19 mouse cellular contexts compared by ENCODE assay signal in genomic region chr2:9885217-9885770, GRCm38 (mm10). TPM values are rescaled to one million over a fixed set of nuclear protein-coding genes. Genes with fewer than 3 reads are reported as not detected.
DNase-seq lines count a peak whose midpoint lies in the region; ATAC-seq and TF ChIP-seq lines count a peak whose summit lies in the region.
"Had no signal": no experiment of that assay in that cellular context is flagged by ENCODE, and none has a peak within 500 bp of the region (broad histone marks: within the 10 kb centered on the region; RNA-seq: fewer than 3 reads in every experiment).

No protein-coding gene starts in this region.

- H3K4me1 ChIP-seq in kidney, adult 2 months (ENCODE audit: control insufficient read depth, insufficient read depth, low read length) = no peaks in the 10 kb centered on the region
- peaks cover 3% of the 10 kb centered on the region; the same call in 1 of the 2 replicates for H3K4me1 ChIP-seq in hindbrain, embryonic 14.5 days (replicated peaks; ENCODE audit: control insufficient read depth, insufficient read depth, low read length)
- peaks cover 8% of the 10 kb centered on the region; the same call in 1 of the 2 replicates for H3K4me1 ChIP-seq in midbrain, embryonic 14.5 days (ENCODE audit: control insufficient read depth, insufficient read depth, low read length)
- no peaks in the 10 kb centered on the region for H3K4me1 ChIP-seq in intestine, postnatal 0 days (replicated peaks; ENCODE audit: control insufficient read depth, insufficient read depth, low read length)

- TF ChIP-seq CTCF in kidney, adult 2 months (conservative IDR thresholded peaks at IDR 0.05; ENCODE audit: insufficient read depth, insufficient read length, low read depth, low read length) = no peak
- no peak for TF ChIP-seq CTCF in intestine, postnatal 0 days (IDR thresholded peaks at IDR 0.05; ENCODE audit: low read depth)

- H3K27me3 ChIP-seq in kidney, adult 2 months (replicated peaks; ENCODE audit: control insufficient read depth, insufficient read depth, low read length) = peaks cover 1% of the 10 kb centered on the region
- peaks cover 93% of the 10 kb centered on the region for H3K27me3 ChIP-seq in hindbrain, embryonic 14.5 days (ENCODE audit: control insufficient read depth, insufficient read depth, low read length)
- peaks cover 77% of the 10 kb centered on the region for H3K27me3 ChIP-seq in midbrain, embryonic 14.5 days (ENCODE audit: control insufficient read depth, insufficient read depth, low read length)
- peaks cover 97% of the 10 kb centered on the region for H3K27me3 ChIP-seq in intestine, postnatal 0 days (replicated peaks; ENCODE audit: control insufficient read depth, insufficient read depth, low read length)

- H3K9me3 ChIP-seq in hindbrain, embryonic 14.5 days (ENCODE audit: control insufficient read depth, low read length) = no peaks in the 10 kb centered on the region
- no peaks in the 10 kb centered on the region for H3K9me3 ChIP-seq in midbrain, embryonic 14.5 days (ENCODE audit: control insufficient read depth, low read length)
- no peaks in the 10 kb centered on the region for H3K9me3 ChIP-seq in intestine, postnatal 0 days (ENCODE audit: control insufficient read depth)

- H3K4me2 ChIP-seq in hindbrain, embryonic 14.5 days (replicated peaks) = peak overlapping the region; percentile 53
- peak overlapping the region; percentile 65 for H3K4me2 ChIP-seq in midbrain, embryonic 14.5 days (ENCODE audit: low read length)
- no peak overlapping the region for H3K4me2 ChIP-seq in intestine, postnatal 0 days (replicated peaks; ENCODE audit: low read depth)
- H3K4me2 ChIP-seq: lung, embryonic 14.5 days had no signal

- H3K27ac ChIP-seq in kidney, adult 2 months (ENCODE audit: insufficient read depth, low read depth, low read length) = peak overlapping the region; percentile 49
- H3K27ac ChIP-seq in hindbrain, embryonic 14.5 days = peak overlapping the region; percentile 78
- peak overlapping the region; percentile 89 for H3K27ac ChIP-seq in midbrain, embryonic 14.5 days (replicated peaks; ENCODE audit: low read depth, low read length)
- no peak overlapping the region for H3K27ac ChIP-seq in intestine, postnatal 0 days (ENCODE audit: low read depth, low read length)

- TF ChIP-seq POLR2A in kidney, adult 2 months (IDR thresholded peaks at IDR 0.05; ENCODE audit: low read depth, low read length) = no peak

- H3K9ac ChIP-seq in hindbrain, embryonic 14.5 days = peak overlapping the region; percentile 51
- H3K9ac ChIP-seq in midbrain, embryonic 14.5 days (replicated peaks; ENCODE audit: low read length) = peak overlapping the region; percentile 69
- H3K9ac ChIP-seq in intestine, postnatal 0 days (ENCODE audit: low read depth, low read length) = no peak overlapping the region
- H3K9ac ChIP-seq: heart, embryonic 12.5 days; lung, embryonic 14.5 days had no signal

- peak overlapping the region; percentile 18 for H3K4me3 ChIP-seq in kidney, adult 2 months (ENCODE audit: insufficient read depth, low read depth, low read length)
- H3K4me3 ChIP-seq in hindbrain, embryonic 14.5 days (replicated peaks; ENCODE audit: low read length) = peak overlapping the region; percentile 29
- peak overlapping the region; percentile 45 for H3K4me3 ChIP-seq in midbrain, embryonic 14.5 days (replicated peaks; ENCODE audit: low read depth, low read length)
- H3K4me3 ChIP-seq in intestine, postnatal 0 days (ENCODE audit: low read depth, low read length) = no peak overlapping the region

- WGBS in kidney, adult 2 months = 14% methylated on average over 14 of the region's 14 CpGs
- WGBS in hindbrain, embryonic 14.5 days = 4% methylated on average over 14 of the region's 14 CpGs
- WGBS in midbrain, embryonic 14.5 days = 3% methylated on average over 14 of the region's 14 CpGs
- 5% methylated on average over 14 of the region's 14 CpGs for WGBS in intestine, postnatal 0 days

- no peaks in the 10 kb centered on the region for H3K36me3 ChIP-seq in kidney, adult 2 months (ENCODE audit: control insufficient read depth, insufficient read depth, low read length)
- no peaks in the 10 kb centered on the region for H3K36me3 ChIP-seq in hindbrain, embryonic 14.5 days (replicated peaks; ENCODE audit: control insufficient read depth, insufficient read depth)
- H3K36me3 ChIP-seq in midbrain, embryonic 14.5 days (ENCODE audit: control insufficient read depth, insufficient read depth, low read length) = no peaks in the 10 kb centered on the region
- H3K36me3 ChIP-seq in intestine, postnatal 0 days (ENCODE audit: control insufficient read depth, insufficient read depth) = no peaks in the 10 kb centered on the region
- H3K36me3 ChIP-seq: heart, embryonic 12.5 days had no signal

- no peak for ATAC-seq in hindbrain, embryonic 14.5 days (ENCODE audit: low FRiP score)
- no peak for ATAC-seq in midbrain, embryonic 14.5 days (ENCODE audit: low FRiP score, low TSS enrichment)
- ATAC-seq in erythroblast, adult 5-6 weeks (replicated peaks; ENCODE audit: low FRiP score, poor library complexity, severe bottlenecking) = no peak
- ATAC-seq in intestine, postnatal 0 days = no peak
- ATAC-seq: CD4-positive, CD25-positive, alpha-beta regulatory T cell, adult 4 months had no signal

- no peak for DNase-seq in kidney, adult 2 months
- DNase-seq in kidney, adult 11 months = no peak
- peak; percentile 29 for DNase-seq in embryo, embryonic 9.5 days (ENCODE audit: extremely low spot score)
- DNase-seq in hindbrain, embryonic 14.5 days (ENCODE audit: low spot score) = no peak
- DNase-seq in midbrain, embryonic 14.5 days = peak; percentile 50
- DNase-seq: adrenal gland, postnatal 36 days; heart, postnatal 4 days; lung, embryonic 14.5 days; spleen, adult 18-20 months had no signal

RNA-seq across cellular contexts. Expression of gene 9230102O04Rik, which starts 4.0 kb away (rescaled TPM):
- 1.6 and 2.8 TPM in 2 replicates for polyA plus RNA-seq in kidney, adult 2 months (2012; rRNA removed)
- 1.1 and 1.2 TPM in 2 replicates for polyA plus RNA-seq in hindbrain, embryonic 14.5 days (2014; fragmentation: Nextera tagmentation; extraction: Ambion mirVana)
- 5.5 and 6.3 TPM in 2 replicates for polyA plus RNA-seq in midbrain, embryonic 14.5 days (2014; fragmentation: Nextera tagmentation; extraction: Ambion mirVana)
- not detected in 2 replicates for total RNA-seq in erythroblast, adult 5-6 weeks (2015; ENCODE audit: low replicate concordance)
- total RNA-seq in erythroblast, adult 5-6 weeks (2017; ENCODE audit: low replicate concordance) = not detected in 2 replicates
- not detected in 2 replicates for polyA plus RNA-seq in intestine, postnatal 0 days (2015; fragmentation: Nextera tagmentation; extraction: Ambion mirVana)
- total RNA-seq: adrenal gland, postnatal 36 days; gastrocnemius, postnatal 4 days; heart, postnatal 4 days; layer of hippocampus, adult 18-20 months; liver, adult 2 months; megakaryocyte progenitor cell, adult 5-6 weeks had no signal
- polyA plus RNA-seq: frontal cortex, adult 2 months; heart, embryonic 12.5 days; liver, adult 2 months; lung, embryonic 14.5 days; testis, adult 2 months had no signal

RNA-seq across cellular contexts. Expression of gene 4930412O13Rik, which starts 4.2 kb away (rescaled TPM):
- polyA plus RNA-seq in kidney, adult 2 months (2012; rRNA removed) = 0.39 and 1.4 TPM in 2 replicates
- polyA plus RNA-seq in hindbrain, embryonic 14.5 days (2014; fragmentation: Nextera tagmentation; extraction: Ambion mirVana) = 0.36 and 0.52 TPM in 2 replicates
- 1.7 and 2.5 TPM in 2 replicates for polyA plus RNA-seq in midbrain, embryonic 14.5 days (2014; fragmentation: Nextera tagmentation; extraction: Ambion mirVana)
- not detected in 2 replicates for total RNA-seq in erythroblast, adult 5-6 weeks (2015; ENCODE audit: low replicate concordance)
- total RNA-seq in erythroblast, adult 5-6 weeks (2017; ENCODE audit: low replicate concordance) = not detected in 2 replicates
- polyA plus RNA-seq in intestine, postnatal 0 days (2015; fragmentation: Nextera tagmentation; extraction: Ambion mirVana) = not detected in 2 replicates
- total RNA-seq: gastrocnemius, postnatal 4 days; heart, postnatal 4 days; layer of hippocampus, adult 18-20 months; liver, adult 2 months; megakaryocyte progenitor cell, adult 5-6 weeks had no signal
- polyA plus RNA-seq: frontal cortex, adult 2 months; liver, adult 2 months; lung, embryonic 14.5 days had no signal

RNA-seq across cellular contexts. Expression of gene Gata3, which starts 4.5 kb away (rescaled TPM):
- polyA plus RNA-seq in kidney, adult 2 months (2012; rRNA removed) = 14.9 and 15.4 TPM in 2 replicates
- 28.2 and 29.0 TPM in 2 replicates for polyA plus RNA-seq in hindbrain, embryonic 14.5 days (2014; fragmentation: Nextera tagmentation; extraction: Ambion mirVana)
- polyA plus RNA-seq in midbrain, embryonic 14.5 days (2014; fragmentation: Nextera tagmentation; extraction: Ambion mirVana) = 88.6 and 120 TPM in 2 replicates
- 0.42 and 1.5 TPM in 2 replicates for total RNA-seq in erythroblast, adult 5-6 weeks (2015; ENCODE audit: low replicate concordance)
- total RNA-seq in erythroblast, adult 5-6 weeks (2017; ENCODE audit: low replicate concordance) = 0.56 and 1.4 TPM in 2 replicates
- polyA plus RNA-seq in intestine, postnatal 0 days (2015; fragmentation: Nextera tagmentation; extraction: Ambion mirVana) = 0.59 and 0.61 TPM in 2 replicates
- total RNA-seq: layer of hippocampus, adult 18-20 months; liver, adult 2 months had no signal
- polyA plus RNA-seq: frontal cortex, adult 2 months had no signal

Comparison
In these comparisons a context has a peak if more than half of its experiments do, and no peak if none do; other contexts are left out.
1. DNase-seq: peak in embryo, embryonic 9.5 days (single experiment) and midbrain, embryonic 14.5 days (single experiment); none in kidney, adult 2 months (single experiment), kidney, adult 11 months (single experiment) and hindbrain, embryonic 14.5 days (single experiment).